Mouse (Mus musculus): ENCODE data around the gene Bcl2a1b. TPM values are rescaled to one million over a fixed set of nuclear protein-coding genes. Genes with fewer than 3 reads are reported as not detected.
"Not testable (repeated sequence)": the region's sequence is repeated elsewhere in the genome, so short reads cannot be mapped to it uniquely, and the experiment has no call there.

The Bcl2a1b gene
- total RNA-seq (2014; fragmentation: Nextera tagmentation) (not detected in 2 replicates), total RNA-seq (2017) (3.0 TPM in 1 of 2 replicates, not detected in the other)

GRCm38 (mm10) chr9:89198969-89199416 lies at the start of gene Bcl2a1b, which contains the start of gene Gm29094:
Gene Bcl2a1b, plus strand, starts transcription at chr9:89199209.
Gene Gm29094, plus strand, starts transcription at chr9:89199379.
- peak; percentile 67 for ATAC-seq (replicated peaks; ENCODE audit: poor library complexity, severe bottlenecking)

- not testable (repeated sequence) for ATAC-seq (replicated peaks; ENCODE audit: poor library complexity, severe bottlenecking)
Measured at GRCm38 (mm10) chr9:89172539-89172938, 26.5 kb upstream of the Bcl2a1b start.

GRCm38 (mm10) chr9:89178833-89179232 lies 20.2 kb upstream of the Bcl2a1b start:
- peak; percentile 86 for ATAC-seq (replicated peaks; ENCODE audit: poor library complexity, severe bottlenecking)

GRCm38 (mm10) chr9:89179469-89179868 lies 19.5 kb upstream of the Bcl2a1b start:
- peak; percentile 71 for ATAC-seq (replicated peaks; ENCODE audit: poor library complexity, severe bottlenecking)

- ATAC-seq (replicated peaks; ENCODE audit: poor library complexity, severe bottlenecking), result not testable (repeated sequence)
Measured at GRCm38 (mm10) chr9:89187006-89187405, 12.0 kb upstream of the Bcl2a1b start.

- peak; percentile 81 for ATAC-seq (replicated peaks; ENCODE audit: poor library complexity, severe bottlenecking)
Measured at GRCm38 (mm10) chr9:89195483-89195882, 3.5 kb upstream of the Bcl2a1b start.

GRCm38 (mm10) chr9:89197509-89197908 lies 1.5 kb upstream of the Bcl2a1b start:
- peak; percentile 25 for ATAC-seq (replicated peaks; ENCODE audit: poor library complexity, severe bottlenecking)

GRCm38 (mm10) chr9:89198349-89198748 lies 660 bp upstream of the Bcl2a1b start:
- ATAC-seq (replicated peaks; ENCODE audit: poor library complexity, severe bottlenecking), result peak; percentile 39

GRCm38 (mm10) chr9:89202256-89202655 lies 3.2 kb downstream of the Bcl2a1b start:
- not testable (repeated sequence) for ATAC-seq (replicated peaks; ENCODE audit: poor library complexity, severe bottlenecking)

- ATAC-seq (replicated peaks; ENCODE audit: poor library complexity, severe bottlenecking), result not testable (repeated sequence)
Measured at GRCm38 (mm10) chr9:89208939-89209338, 9.9 kb downstream of the Bcl2a1b start.

GRCm38 (mm10) chr9:89210353-89211064 lies 11.5 kb downstream of the Bcl2a1b start, which contains the start of gene Mthfs:
Gene Mthfs, plus strand, starts transcription at chr9:89210676.
- ATAC-seq (replicated peaks; ENCODE audit: poor library complexity, severe bottlenecking), result peak; percentile 49

- ATAC-seq (replicated peaks; ENCODE audit: poor library complexity, severe bottlenecking), result peak; percentile 85
Measured at GRCm38 (mm10) chr9:89211065-89211858, 12.3 kb downstream of the Bcl2a1b start.

GRCm38 (mm10) chr9:89212428-89212827 lies 13.4 kb downstream of the Bcl2a1b start:
- peak; percentile 65 for ATAC-seq (replicated peaks; ENCODE audit: poor library complexity, severe bottlenecking)

- not testable (repeated sequence) for ATAC-seq (replicated peaks; ENCODE audit: poor library complexity, severe bottlenecking)
Measured at GRCm38 (mm10) chr9:89218174-89218573, 19.2 kb downstream of the Bcl2a1b start.

- not testable (repeated sequence) for ATAC-seq (replicated peaks; ENCODE audit: poor library complexity, severe bottlenecking)
Measured at GRCm38 (mm10) chr9:89219668-89220067, 20.7 kb downstream of the Bcl2a1b start.

- ATAC-seq (replicated peaks; ENCODE audit: poor library complexity, severe bottlenecking), result peak; percentile 77
Measured at GRCm38 (mm10) chr9:89220704-89221287, 21.8 kb downstream of the Bcl2a1b start.

- 0 out of 2 replicates have a peak, but pooled peaks have one; percentile 20 for ATAC-seq (replicated peaks; ENCODE audit: poor library complexity, severe bottlenecking)
Measured at GRCm38 (mm10) chr9:89226071-89226470, 27.1 kb downstream of the Bcl2a1b start.

GRCm38 (mm10) chr9:89228122-89228521 lies 29.1 kb downstream of the Bcl2a1b start:
- ATAC-seq (replicated peaks; ENCODE audit: poor library complexity, severe bottlenecking), result peak; percentile 70

GRCm38 (mm10) chr9:89230897-89231497 lies 32.0 kb downstream of the Bcl2a1b start:
- ATAC-seq (replicated peaks; ENCODE audit: poor library complexity, severe bottlenecking), result peak; percentile 55; the same call in 1 of the 2 replicates

- ATAC-seq (replicated peaks; ENCODE audit: poor library complexity, severe bottlenecking), result peak; percentile 79
Measured at GRCm38 (mm10) chr9:89237131-89237530, 38.1 kb downstream of the Bcl2a1b start.

Measured in granulocyte monocyte progenitor cell, adult 5-6 weeks (primary cell).